Mouse (Mus musculus): ENCODE data around the gene Cep162.
A peak's percentile ranks its signal among the peaks of the same experiment; 100 is the strongest.

The Cep162 gene

DNA sequence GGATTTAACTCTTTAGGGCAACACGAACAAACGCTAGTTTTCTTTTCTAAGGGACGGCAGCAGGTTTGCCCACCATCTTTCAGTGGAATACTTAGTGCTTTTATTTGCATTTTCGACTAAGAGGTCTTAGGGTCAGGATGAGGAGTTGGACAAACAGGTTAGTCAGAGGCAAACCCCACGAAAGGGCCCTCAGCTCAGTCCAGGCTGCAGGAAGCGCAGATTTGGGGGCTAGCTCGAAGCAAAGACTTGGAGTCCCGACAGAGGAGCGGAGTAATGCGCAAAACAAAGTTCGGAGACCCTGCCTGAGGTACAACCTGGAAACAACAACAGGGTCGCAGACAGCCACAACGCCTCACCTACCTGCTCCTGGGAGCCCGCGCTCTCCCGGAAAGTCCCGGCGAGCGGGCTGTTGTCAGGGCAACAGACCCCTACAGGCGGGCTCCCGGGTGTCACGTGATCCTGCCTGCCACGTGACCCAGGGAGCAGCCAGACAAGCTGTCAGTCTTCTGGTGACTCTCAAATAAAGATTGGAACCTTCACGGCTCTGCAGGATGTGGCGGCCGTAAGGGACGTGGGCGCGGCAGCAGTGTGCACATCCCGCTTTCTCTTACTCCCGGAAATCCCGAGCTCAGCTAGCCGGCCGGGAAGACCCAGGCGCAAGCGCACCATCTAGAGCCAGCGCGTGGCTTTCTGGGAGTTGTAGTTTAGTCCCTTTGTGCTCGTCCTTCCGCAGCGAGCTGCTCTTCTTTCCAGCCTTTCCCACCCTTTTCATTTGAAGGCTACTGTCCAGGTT is at the start of gene Cep162:
Gene Cep162, minus strand, starts transcription at position 634 of the 793 bp plus-strand sequence.
- ATAC-seq (ENCODE audit: low TSS enrichment) = peak; percentile 99

GRCm38 (mm10) chr9:87303196-87303595 is 47.9 kb upstream of the Cep162 start:
- no peak for ATAC-seq (ENCODE audit: low TSS enrichment)

DNA sequence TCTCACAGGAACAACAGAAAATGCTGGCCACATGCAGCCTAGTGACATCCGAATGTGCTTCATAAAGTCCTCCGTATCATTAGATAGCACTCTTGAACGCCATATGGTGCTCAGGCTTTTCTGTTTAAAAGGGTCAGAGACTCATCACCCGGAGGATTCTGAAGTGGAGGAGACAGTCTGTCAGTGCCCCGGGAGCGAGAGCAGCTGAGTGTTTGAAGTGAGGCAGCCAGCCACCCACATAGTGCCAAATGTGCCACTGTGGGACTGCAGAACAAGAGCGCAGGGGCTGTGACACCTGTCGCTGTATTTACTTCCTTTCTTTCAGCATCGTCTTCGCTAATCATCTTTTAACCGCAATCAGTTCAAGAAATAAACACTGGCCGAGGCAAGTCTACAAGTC is 43.6 kb upstream of the Cep162 start:
- no peak for ATAC-seq (ENCODE audit: low TSS enrichment)

DNA sequence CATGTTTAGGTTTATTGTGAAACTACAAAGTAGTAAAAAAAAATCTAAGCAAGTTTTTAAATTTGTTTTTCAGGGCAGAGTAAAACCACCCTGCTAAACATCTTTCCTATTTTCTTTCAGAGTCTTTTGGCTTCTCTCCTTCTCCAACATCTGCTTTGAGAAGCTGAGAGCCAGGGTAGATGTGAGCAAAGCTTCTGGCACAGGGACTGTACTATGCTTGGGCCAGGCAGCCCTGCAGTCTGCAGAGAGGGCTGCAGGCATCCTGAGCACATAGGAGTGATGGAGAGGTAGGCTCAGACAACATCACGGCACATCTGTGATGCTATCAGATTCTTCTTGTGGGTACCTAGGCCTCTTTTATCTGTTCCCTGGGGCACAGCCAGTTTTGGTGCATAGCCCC is 42.2 kb upstream of the Cep162 start:
- ATAC-seq (ENCODE audit: low TSS enrichment) = peak; percentile 78

DNA sequence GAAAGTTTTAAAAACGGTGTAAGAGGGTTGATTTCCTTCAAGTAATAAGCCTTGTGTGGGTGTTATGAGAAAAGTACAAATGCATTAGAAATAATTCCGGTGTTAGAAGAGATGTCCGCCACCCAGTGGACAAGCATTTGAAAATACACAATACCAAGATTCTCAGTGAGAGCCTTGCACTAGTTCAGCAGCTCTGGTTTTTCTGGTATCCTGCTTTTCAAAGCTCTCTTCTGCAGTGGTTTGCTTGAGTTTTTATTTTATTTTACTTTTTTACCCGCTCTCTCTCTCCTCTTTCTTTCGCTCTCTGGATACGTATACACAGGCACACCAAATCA is 327 bp upstream of the Cep162 start:
- peak; percentile 93 for ATAC-seq (ENCODE audit: low TSS enrichment)

- peak; percentile 78 for ATAC-seq (ENCODE audit: low TSS enrichment)
Measured at GRCm38 (mm10) chr9:87248118-87248517, 7.2 kb downstream of the Cep162 start.

DNA sequence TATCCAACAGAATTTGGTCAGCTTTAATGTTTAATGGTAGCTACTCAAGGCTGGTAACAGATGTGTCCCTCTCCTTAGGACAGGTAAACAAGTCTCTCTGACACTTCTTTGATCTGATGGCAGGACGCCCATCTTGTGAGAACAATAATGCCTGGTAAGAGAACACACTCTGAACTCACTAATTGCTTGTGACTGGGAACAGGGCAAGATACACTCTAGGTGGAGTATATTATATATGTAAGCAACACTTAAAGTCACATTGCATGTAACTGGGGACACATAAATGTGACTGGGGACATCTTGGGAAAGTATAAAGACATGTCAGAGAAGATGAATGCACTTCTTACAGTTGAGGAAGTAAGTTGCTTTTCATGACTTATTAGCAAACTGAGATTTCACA is 7.7 kb downstream of the Cep162 start:
- no peak for ATAC-seq (ENCODE audit: low TSS enrichment)

DNA sequence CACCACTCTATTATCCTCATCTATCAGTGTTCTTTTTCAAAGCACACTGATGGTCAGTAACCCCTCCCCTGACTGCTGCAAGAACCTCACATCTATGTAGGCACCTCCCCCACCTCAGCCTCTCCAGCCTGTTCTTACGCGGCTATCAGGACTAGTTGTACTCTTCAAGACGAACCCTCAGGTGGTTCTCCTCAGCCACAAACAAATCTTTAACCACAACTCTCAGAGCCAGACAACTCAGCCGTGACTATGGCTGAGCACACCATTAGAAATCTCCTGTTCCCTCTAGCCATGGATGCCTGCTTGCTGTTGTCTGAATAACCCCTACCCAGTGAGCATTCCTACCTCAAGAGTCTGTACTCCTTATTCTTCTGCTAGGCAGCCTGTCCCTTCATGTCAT is 42.1 kb downstream of the Cep162 start:
- ATAC-seq (ENCODE audit: low TSS enrichment) = no peak

GRCm38 (mm10) chr9:87210830-87211339 is 44.5 kb downstream of the Cep162 start:
- no peak for ATAC-seq (ENCODE audit: low TSS enrichment)

DNA sequence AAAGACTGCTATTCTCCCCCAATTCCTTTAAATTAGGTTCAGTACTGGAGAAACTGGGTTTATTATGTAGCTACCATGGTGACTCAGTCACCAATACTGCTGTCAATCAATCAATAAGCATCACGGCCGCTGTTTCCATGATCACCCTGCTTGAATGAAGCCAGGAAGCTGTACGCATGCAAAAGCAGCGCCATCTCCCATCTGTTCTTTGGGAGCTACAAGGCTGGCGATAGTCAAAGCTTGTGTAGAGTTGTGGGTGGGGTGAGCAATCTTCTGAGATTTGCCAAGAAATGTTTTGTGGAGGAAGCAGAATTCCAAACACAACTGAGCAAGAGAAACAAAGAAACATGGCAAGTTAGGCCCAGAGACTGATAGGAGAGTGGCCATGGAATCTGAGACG is 52.9 kb downstream of the Cep162 start:
- peak; percentile 68 for ATAC-seq (ENCODE audit: low TSS enrichment)

GRCm38 (mm10) chr9:87200919-87201318 is 54.4 kb downstream of the Cep162 start:
- ATAC-seq (ENCODE audit: low TSS enrichment) = peak; percentile 93

- ATAC-seq (ENCODE audit: low TSS enrichment) = no peak
Measured at GRCm38 (mm10) chr9:87200426-87200825, 54.9 kb downstream of the Cep162 start.

- no peak for ATAC-seq (ENCODE audit: low TSS enrichment)
Measured at GRCm38 (mm10) chr9:87198036-87198435, 57.3 kb downstream of the Cep162 start.

DNA sequence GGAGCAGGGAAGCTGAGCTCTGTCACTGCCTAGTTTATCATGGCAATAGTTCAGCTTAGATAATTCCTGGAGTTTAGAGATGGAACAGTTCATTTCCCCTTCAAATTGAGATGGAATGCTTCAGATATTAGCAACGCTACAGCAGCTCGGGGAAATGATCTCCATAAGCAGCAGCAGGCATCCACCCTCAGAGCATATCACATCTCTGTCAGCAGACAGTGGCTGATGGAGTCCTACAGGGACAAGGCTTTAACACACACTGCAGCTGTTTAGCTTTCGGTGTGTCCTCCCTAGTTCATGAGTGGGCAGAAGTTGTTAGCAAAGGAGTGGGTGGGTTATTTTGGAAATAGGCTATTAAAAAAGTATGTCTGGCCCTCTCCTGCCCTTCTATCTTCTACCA is 58.1 kb downstream of the Cep162 start:
- ATAC-seq (ENCODE audit: low TSS enrichment) = peak; percentile 58; the same call in 1 of the 2 replicates

DNA sequence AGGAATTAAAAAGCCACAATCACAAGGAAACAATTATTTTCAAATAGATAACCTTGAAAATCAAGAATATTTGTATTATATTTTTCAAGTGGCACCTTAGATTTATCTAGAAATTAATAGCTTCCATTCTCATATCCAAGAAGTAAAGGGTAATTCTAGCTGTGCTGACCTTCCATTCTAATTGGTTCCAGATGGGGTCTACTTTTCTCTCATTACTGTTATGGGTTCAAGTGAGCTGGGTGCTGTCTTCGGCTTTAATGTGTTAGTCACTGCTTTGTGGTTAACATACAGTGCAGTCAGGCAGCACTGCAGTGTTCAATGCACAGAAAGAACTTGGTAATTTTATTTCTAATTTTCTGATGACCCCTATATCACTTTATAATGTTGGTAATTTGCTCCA is 61.6 kb downstream of the Cep162 start:
- no peak for ATAC-seq (ENCODE audit: low TSS enrichment)

- no peak for ATAC-seq (ENCODE audit: low TSS enrichment)
Measured at GRCm38 (mm10) chr9:87187336-87187735, 68.0 kb downstream of the Cep162 start.

GRCm38 (mm10) chr9:87182231-87182630 is 73.1 kb downstream of the Cep162 start:
- ATAC-seq (ENCODE audit: low TSS enrichment) = no peak

GRCm38 (mm10) chr9:87178534-87178933 is 76.8 kb downstream of the Cep162 start:
- no peak for ATAC-seq (ENCODE audit: low TSS enrichment)

DNA sequence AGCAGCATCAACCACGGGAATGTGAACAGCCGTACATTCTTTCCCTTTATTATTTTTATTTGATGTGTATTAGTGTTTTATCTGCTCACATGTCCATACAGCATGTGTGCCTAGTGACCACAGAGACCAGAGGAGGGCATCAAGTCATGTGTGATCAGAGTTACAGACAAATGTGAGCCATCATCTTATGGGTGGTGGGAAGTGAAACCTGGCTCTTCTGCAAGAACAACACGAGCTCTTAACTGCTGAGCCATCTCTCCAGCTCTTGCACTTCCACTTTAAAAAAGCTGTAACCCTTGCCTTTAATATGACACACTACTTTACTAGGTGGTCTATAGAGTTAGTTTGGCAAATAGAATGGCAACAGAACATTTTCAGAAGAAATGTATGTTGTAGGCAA is 83.8 kb downstream of the Cep162 start:
- no peak for ATAC-seq (ENCODE audit: low TSS enrichment)

DNA sequence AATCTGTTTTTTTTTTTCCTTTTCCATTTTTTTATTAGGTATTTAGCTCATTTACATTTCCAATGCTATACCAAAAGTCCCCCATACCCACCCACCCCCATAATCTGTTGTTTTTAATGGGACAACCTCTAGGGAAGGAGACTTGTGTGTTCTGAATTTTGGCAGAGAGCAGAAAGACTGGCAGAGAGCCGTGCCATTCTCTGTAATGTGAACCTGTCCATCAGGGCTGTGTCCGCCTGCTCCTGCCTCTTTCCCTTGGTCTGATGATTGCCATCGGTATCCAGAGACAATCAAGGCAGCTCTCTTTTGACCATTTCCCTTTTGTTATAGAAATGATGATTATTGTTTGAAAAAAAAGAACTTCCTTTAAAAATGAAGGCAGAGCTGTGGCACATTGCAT is 84.4 kb downstream of the Cep162 start:
- ATAC-seq (ENCODE audit: low TSS enrichment) = no peak

DNA sequence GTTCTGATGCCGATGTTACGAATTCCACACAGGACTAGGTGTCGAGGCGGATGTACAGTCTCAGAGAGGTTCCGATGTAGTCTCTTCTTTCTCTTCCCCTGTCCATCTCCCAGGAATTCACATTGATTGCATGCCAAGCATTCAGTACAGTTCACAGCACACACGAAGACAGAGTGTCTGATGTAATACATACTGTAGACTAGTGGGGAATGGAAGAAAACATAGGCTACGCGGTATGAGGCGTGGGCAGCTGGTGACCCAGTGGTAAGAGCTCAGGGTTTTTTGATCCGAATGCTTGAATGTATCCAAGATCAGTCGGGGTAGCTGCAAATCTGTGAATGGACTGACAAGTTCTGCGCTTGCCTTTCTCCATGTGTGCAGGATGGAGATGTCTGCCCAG is 86.2 kb downstream of the Cep162 start:
- no peak for ATAC-seq (ENCODE audit: low TSS enrichment)

DNA sequence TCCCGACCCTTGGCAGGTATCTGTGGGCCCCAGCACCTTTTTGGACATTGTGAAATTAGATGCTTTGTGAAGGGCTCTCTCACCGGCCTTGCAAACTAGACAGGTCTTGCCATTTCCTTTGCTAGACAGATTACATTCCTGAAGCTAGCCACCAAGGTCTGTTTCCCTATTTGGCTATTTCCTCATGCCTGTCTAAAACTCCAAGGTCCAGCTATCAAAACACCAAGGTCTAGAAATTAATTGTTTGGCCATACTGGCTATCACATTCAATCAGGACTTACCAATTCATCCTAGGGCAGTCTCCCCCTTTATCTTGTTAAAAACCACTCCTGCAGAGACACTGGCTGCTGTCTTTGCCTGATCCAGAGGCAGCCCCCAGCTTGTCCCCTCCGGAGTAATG is 87.3 kb downstream of the Cep162 start:
- no peak for ATAC-seq (ENCODE audit: low TSS enrichment)

- peak; percentile 85 for ATAC-seq (ENCODE audit: low TSS enrichment)
Measured at GRCm38 (mm10) chr9:87167001-87167830, 88.1 kb downstream of the Cep162 start.
